Mouse (Mus musculus) ES-E14 (cell line): ENCODE measurements at regions not wholly inside any gene's neighbourhood (a gene's known extent, or its start where the extent isn't known, plus 50 kb on each side); places are given as distances from the start of the nearest gene placed in this dataset.

Experiments used
- CHD2 ChIP-seq: IDR thresholded peaks from 2 replicates; pipeline ENCODE4 v1.6.1; 2014; ENCODE audit warnings: mild to moderate bottlenecking, low read depth, low read length, inconsistent platforms
- ZC3H11A ChIP-seq: IDR thresholded peaks from 2 replicates; pipeline ENCODE4 v1.6.1; 2012; ENCODE audit warnings: low read depth, mild to moderate bottlenecking, inconsistent platforms, low read length, borderline replicate concordance

GRCm38 (mm10) chr16:29917989-29918388 lies 146.2 kb upstream of the Hes1 start:
- TF ChIP-seq CHD2 (no peak), ZC3H11A (no peak)
